Mouse (Mus musculus): ENCODE results near the gene Cdh22. TPM values are rescaled to one million over a fixed set of nuclear protein-coding genes. Genes with fewer than 3 reads are reported as not detected.

Cdh22 gene
- polyA plus RNA-seq, 1 experiment from 2014 or later: 1.0 TPM

GRCm38 (mm10) chr2:165204931-165205330 is 29.7 kb downstream of the Cdh22 start:
- peaks cover 52% of the 10 kb centered on the region for H3K27me3 ChIP-seq
- no peak overlapping the region for H3K4me3 ChIP-seq
- H3K36me3 ChIP-seq: no peaks in the 10 kb centered on the region
- no peak for ATAC-seq (ENCODE audit: insufficient number of reproducible peaks, insufficient read depth, low FRiP score, low TSS enrichment, low read depth)
- H3K27ac ChIP-seq: no peak overlapping the region
- no peaks in the 10 kb centered on the region for H3K9me3 ChIP-seq
- peaks cover 29% of the 10 kb centered on the region for H3K4me1 ChIP-seq
- WGBS: 38% methylated on average over 7 of the region's 7 CpGs
- no peak overlapping the region for H3K4me2 ChIP-seq
- no peak overlapping the region for H3K9ac ChIP-seq

- Histone ChIP-seq H3K27me3 (peaks cover 47% of the 10 kb centered on the region), H3K4me3 (peak overlapping the region; percentile 34), H3K36me3 (no peaks in the 10 kb centered on the region), H3K27ac (peak overlapping the region; percentile 45), H3K9ac (peak overlapping the region; percentile 51), H3K4me2 (peak overlapping the region; percentile 62), H3K4me1 (peaks cover 24% of the 10 kb centered on the region), H3K9me3 (no peaks in the 10 kb centered on the region)
- 5% methylated on average over 28 of the region's 28 CpGs for WGBS
- no peak for ATAC-seq (ENCODE audit: insufficient number of reproducible peaks, insufficient read depth, low FRiP score, low TSS enrichment, low read depth)
Observed at GRCm38 (mm10) chr2:165201761-165202751, 32.6 kb downstream of the Cdh22 start.

- no peaks in the 10 kb centered on the region for H3K9me3 ChIP-seq
- WGBS: 50% methylated on average over 6 of the region's 6 CpGs
- no peak overlapping the region for H3K4me3 ChIP-seq
- no peak overlapping the region for H3K9ac ChIP-seq
- peaks cover 81% of the 10 kb centered on the region for H3K27me3 ChIP-seq
- ATAC-seq (ENCODE audit: insufficient number of reproducible peaks, insufficient read depth, low FRiP score, low TSS enrichment, low read depth): no peak
- H3K36me3 ChIP-seq: no peaks in the 10 kb centered on the region
- no peak overlapping the region for H3K4me2 ChIP-seq
- peaks cover 41% of the 10 kb centered on the region for H3K4me1 ChIP-seq
- H3K27ac ChIP-seq: no peak overlapping the region
Observed at GRCm38 (mm10) chr2:165197546-165197945, 37.1 kb downstream of the Cdh22 start.

GRCm38 (mm10) chr2:165195411-165196182 is 39.1 kb downstream of the Cdh22 start:
- WGBS: 3% methylated on average over 32 of the region's 32 CpGs
- Histone ChIP-seq H3K4me1 (peaks cover 24% of the 10 kb centered on the region), H3K4me3 (peak overlapping the region; percentile 14; the same call in 1 of the 2 replicates)

GRCm38 (mm10) chr2:165191483-165191882 is 43.2 kb downstream of the Cdh22 start:
- Histone ChIP-seq H3K9ac (no peak overlapping the region), H3K36me3 (no peaks in the 10 kb centered on the region), H3K27ac (no peak overlapping the region), H3K4me1 (peaks cover 19% of the 10 kb centered on the region), H3K27me3 (peaks cover 72% of the 10 kb centered on the region), H3K9me3 (no peaks in the 10 kb centered on the region), H3K4me2 (no peak overlapping the region), H3K4me3 (no peak overlapping the region)
- WGBS: 79% methylated on average over 7 of the region's 7 CpGs
- no peak for ATAC-seq (ENCODE audit: insufficient number of reproducible peaks, insufficient read depth, low FRiP score, low TSS enrichment, low read depth)

More at GRCm38 (mm10) chr2:165195411-165196182, 39.1 kb downstream of the Cdh22 start:
- Histone ChIP-seq H3K9ac (peak overlapping the region; percentile 64), H3K27me3 (peaks cover 73% of the 10 kb centered on the region), H3K4me2 (peak overlapping the region; percentile 48), H3K27ac (peak overlapping the region; percentile 49; the same call in 1 of the 2 replicates), H3K36me3 (no peaks in the 10 kb centered on the region), H3K9me3 (no peaks in the 10 kb centered on the region)
- 0 out of 2 replicates have a peak, but pooled peaks have one; percentile 63 for ATAC-seq (ENCODE audit: insufficient number of reproducible peaks, insufficient read depth, low FRiP score, low TSS enrichment, low read depth)

- Histone ChIP-seq H3K4me2 (no peak overlapping the region), H3K9me3 (no peaks in the 10 kb centered on the region), H3K9ac (no peak overlapping the region), H3K4me1 (0 out of 2 replicates have a peak, but pooled peaks cover 2% of the 10 kb centered on the region), H3K27me3 (peaks cover 62% of the 10 kb centered on the region), H3K4me3 (no peak overlapping the region), H3K27ac (no peak overlapping the region), H3K36me3 (no peaks in the 10 kb centered on the region)
- 44% methylated on average over 3 of the region's 3 CpGs for WGBS
- ATAC-seq (ENCODE audit: insufficient number of reproducible peaks, insufficient read depth, low FRiP score, low TSS enrichment, low read depth): no peak
Observed at GRCm38 (mm10) chr2:165189546-165189945, 45.1 kb downstream of the Cdh22 start.

GRCm38 (mm10) chr2:165187648-165188380 is 46.8 kb downstream of the Cdh22 start:
- no peaks in the 10 kb centered on the region for H3K9me3 ChIP-seq
- ATAC-seq (ENCODE audit: insufficient number of reproducible peaks, insufficient read depth, low FRiP score, low TSS enrichment, low read depth): no peak
- no peaks in the 10 kb centered on the region for H3K36me3 ChIP-seq
- 68% methylated on average over 9 of the region's 9 CpGs for WGBS
- H3K4me3 ChIP-seq: no peak overlapping the region
- no peak overlapping the region for H3K27ac ChIP-seq
- no peak overlapping the region for H3K9ac ChIP-seq
- peaks cover 48% of the 10 kb centered on the region for H3K27me3 ChIP-seq
- H3K4me1 ChIP-seq: peaks cover 14% of the 10 kb centered on the region
- no peak overlapping the region for H3K4me2 ChIP-seq

- no peak overlapping the region for H3K4me3 ChIP-seq
- peak; percentile 54; the same call in 1 of the 2 replicates for ATAC-seq (ENCODE audit: insufficient number of reproducible peaks, insufficient read depth, low FRiP score, low TSS enrichment, low read depth)
- no peak overlapping the region; the same call in 1 of the 2 replicates for H3K27ac ChIP-seq
- peak overlapping the region; percentile 26; the same call in 1 of the 2 replicates for H3K4me2 ChIP-seq
- peaks cover 68% of the 10 kb centered on the region for H3K27me3 ChIP-seq
- peaks cover 27% of the 10 kb centered on the region for H3K4me1 ChIP-seq
- no peaks in the 10 kb centered on the region for H3K9me3 ChIP-seq
- H3K36me3 ChIP-seq: no peaks in the 10 kb centered on the region
- peak overlapping the region; percentile 57 for H3K9ac ChIP-seq
- 23% methylated on average over 9 of the region's 9 CpGs for WGBS
Observed at GRCm38 (mm10) chr2:165184015-165184633, 50.5 kb downstream of the Cdh22 start.

- 57% methylated on average over 10 of the region's 11 CpGs for WGBS
- no peak overlapping the region for H3K9ac ChIP-seq
- no peaks in the 10 kb centered on the region for H3K9me3 ChIP-seq
- no peak overlapping the region for H3K4me2 ChIP-seq
- ATAC-seq (ENCODE audit: insufficient number of reproducible peaks, insufficient read depth, low FRiP score, low TSS enrichment, low read depth): no peak
- no peak overlapping the region for H3K27ac ChIP-seq
- H3K4me1 ChIP-seq: peaks cover 31% of the 10 kb centered on the region
- H3K36me3 ChIP-seq: no peaks in the 10 kb centered on the region
- H3K4me3 ChIP-seq: no peak overlapping the region
- peaks cover 68% of the 10 kb centered on the region for H3K27me3 ChIP-seq
Observed at GRCm38 (mm10) chr2:165182085-165182976, 52.3 kb downstream of the Cdh22 start.

GRCm38 (mm10) chr2:165179231-165179630 is 55.4 kb downstream of the Cdh22 start:
- Histone ChIP-seq H3K27me3 (peaks cover 80% of the 10 kb centered on the region), H3K27ac (no peak overlapping the region), H3K9me3 (no peaks in the 10 kb centered on the region), H3K9ac (no peak overlapping the region), H3K4me2 (no peak overlapping the region), H3K4me3 (no peak overlapping the region), H3K4me1 (peaks cover 35% of the 10 kb centered on the region), H3K36me3 (no peaks in the 10 kb centered on the region)
- WGBS: 57% methylated on average over 10 of the region's 10 CpGs
- ATAC-seq (ENCODE audit: insufficient number of reproducible peaks, insufficient read depth, low FRiP score, low TSS enrichment, low read depth): no peak
